Mouse (Mus musculus) G1E (cell line): Measurements from ENCODE around the gene Gm42674.

Experiments
- CTCF ChIP-seq: IDR thresholded peaks from 2 replicates; pipeline ENCODE4 v1.5.1; 2012; ENCODE audit warnings: low read depth, low read length, inconsistent platforms, mixed read lengths
- GATA1 ChIP-seq: IDR thresholded peaks from 2 replicates; pipeline ENCODE4 v1.6.1; 2012; ENCODE audit warnings: borderline replicate concordance, low read length, inconsistent platforms, mixed read lengths
- GATA2 ChIP-seq: IDR thresholded peaks from 2 replicates; pipeline ENCODE4 v1.6.1; 2012; ENCODE audit warnings: low read depth, low read length, inconsistent platforms, borderline replicate concordance

DNA sequence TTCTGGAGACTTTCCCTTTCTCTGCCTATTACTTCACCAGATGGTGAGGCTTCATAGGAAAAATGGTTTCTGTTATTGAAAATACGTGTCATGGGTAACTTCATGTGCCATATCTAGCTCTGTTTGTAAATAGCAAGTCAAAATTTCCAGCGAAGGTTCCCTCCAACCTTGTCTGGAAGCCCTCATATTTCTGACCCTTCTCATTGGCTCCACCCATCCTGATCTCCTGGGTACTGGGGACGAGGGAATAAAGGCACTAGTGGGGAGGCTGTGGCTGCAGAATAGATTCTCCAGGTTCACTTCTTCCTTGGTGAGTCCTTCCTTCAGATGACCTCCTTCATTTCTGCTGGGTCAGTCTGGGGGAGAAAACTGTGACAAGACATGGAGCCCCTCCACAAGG, 6.5 kb downstream of the Gm42674 start, which contains the start of gene S100a5:
- no peak for TF ChIP-seq GATA2
- no peak for TF ChIP-seq CTCF
- TF ChIP-seq GATA1, result no peak
